Mouse (Mus musculus): ENCODE measurements at regions not wholly inside any gene's neighbourhood (a gene's known extent, or its start where the extent isn't known, plus 50 kb on each side); places are given as distances from the start of the nearest gene placed in this dataset.
A peak's percentile ranks its signal among the peaks of the same experiment; 100 is the strongest.

DNA sequence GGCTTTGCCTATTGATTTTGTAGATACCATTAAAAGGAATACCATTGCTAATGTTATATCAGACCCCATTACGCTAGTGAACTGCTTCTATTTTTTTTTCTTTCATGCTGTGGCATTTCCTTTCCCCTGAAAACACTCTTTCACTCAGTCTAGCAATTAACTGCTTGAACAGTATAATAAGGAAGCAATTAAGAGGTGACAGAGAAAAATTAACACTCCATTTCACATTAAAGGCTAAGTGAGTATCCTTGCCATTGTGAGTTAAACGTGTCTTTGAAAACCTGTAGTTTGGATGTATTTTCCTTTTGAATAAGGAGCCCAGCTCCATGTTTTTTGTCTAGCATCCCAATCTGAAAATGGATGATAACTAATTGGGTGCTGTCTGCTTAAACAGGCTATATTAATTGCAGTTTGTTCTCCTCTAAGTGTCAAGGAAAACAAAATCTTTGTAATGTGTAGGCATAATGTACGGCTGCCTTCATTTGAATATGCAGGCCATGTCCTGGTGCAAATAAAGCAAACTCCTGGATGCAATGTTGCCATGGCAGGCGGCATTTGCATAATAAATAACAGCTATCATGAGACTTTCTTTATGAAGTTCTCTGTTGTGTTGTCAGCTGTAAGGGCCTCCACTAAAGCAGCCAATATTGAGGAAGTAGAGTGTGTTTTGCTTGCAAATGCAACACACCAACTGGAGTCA, 423.3 kb downstream of the Zic3 start:
- no peak for DNase-seq (ENCODE audit: inconsistent ontology term)

GRCm38 (mm10) chrX:58447605-58448004, 425.1 kb downstream of the Zic3 start:
- no peak for DNase-seq (ENCODE audit: inconsistent ontology term)

- no peak for DNase-seq (ENCODE audit: inconsistent ontology term)
Observed at GRCm38 (mm10) chrX:58469683-58470082, 439.5 kb upstream of the 4930550L24Rik start.

GRCm38 (mm10) chrX:58470986-58471385, 438.2 kb upstream of the 4930550L24Rik start:
- DNase-seq (ENCODE audit: inconsistent ontology term): no peak

DNA sequence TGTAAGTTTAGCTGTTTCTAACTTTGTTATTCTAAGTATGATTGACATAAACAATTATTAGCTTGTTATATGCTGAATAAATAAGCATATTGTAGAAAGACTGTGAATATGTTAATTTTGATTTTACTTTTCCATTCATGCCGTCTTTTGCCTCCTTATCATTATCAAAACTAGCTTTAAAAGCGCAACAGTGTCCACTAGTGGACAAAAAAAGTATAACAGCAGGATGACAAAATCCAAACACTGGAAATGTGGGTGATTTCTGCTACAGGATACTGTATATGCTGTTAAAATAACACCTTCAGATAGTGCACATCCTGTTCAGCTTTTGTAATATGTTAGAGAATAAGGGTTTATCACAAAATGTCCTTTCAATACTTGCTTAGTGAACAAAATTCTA, 418.3 kb upstream of the 4930550L24Rik start:
- DNase-seq (ENCODE audit: inconsistent ontology term): peak; percentile 7

DNA sequence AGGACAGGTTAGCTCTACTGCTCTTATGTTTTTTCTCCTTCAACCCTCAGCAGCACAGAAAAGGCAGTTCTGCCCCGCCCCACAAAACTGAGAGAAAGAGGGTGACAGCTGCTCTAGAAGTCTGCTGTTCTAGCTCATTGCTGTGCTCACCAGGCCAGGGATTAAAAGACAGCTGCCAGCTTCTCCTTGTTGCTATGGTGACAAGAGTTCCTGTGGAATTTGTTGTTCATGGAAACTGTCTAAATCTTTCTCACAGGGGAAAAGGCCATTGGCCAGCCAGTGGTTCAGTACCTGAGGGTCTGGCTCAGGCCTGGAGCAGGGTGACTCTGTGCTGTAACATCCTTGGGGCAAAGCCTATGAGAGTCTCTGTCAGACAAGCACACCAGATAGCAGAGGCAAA, 405.6 kb upstream of the 4930550L24Rik start:
- peak; percentile 8 for DNase-seq (ENCODE audit: inconsistent ontology term)

GRCm38 (mm10) chrX:58514925-58515324, 394.2 kb upstream of the 4930550L24Rik start:
- no peak for DNase-seq (ENCODE audit: inconsistent ontology term)

All from Muller cell, postnatal 12 days (primary cell).